ENCODE assay signal across 8 mouse cellular contexts in the genomic region with DNA sequence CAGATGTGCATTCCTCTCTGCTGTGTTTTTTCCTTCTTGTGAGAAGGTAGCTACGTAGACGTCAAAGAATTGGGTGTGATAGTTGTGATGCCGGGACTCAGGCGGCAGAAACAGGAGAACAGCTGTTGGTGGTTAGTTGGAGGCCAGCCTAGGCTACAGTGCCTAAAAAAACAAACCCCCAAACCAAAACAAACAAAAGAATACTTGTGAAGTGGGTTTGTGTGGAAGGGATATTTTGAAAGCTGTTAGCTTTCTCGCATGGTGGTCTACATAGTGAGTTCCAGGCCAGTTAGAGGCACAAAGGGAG. TPM values are rescaled to one million over a fixed set of nuclear protein-coding genes. Genes with fewer than 3 reads are reported as not detected.
A peak's percentile ranks its signal among the peaks of the same experiment; 100 is the strongest.
DNase-seq lines count a peak whose midpoint lies in the region; ATAC-seq lines count a peak whose summit lies in the region.

No protein-coding gene starts in this region.

- H3K27ac ChIP-seq in kidney, embryonic 14.5 days (ENCODE audit: low read depth, low read length): no peak overlapping the region
- H3K27ac ChIP-seq in embryonic facial prominence, embryonic 14.5 days (replicated peaks; ENCODE audit: low read depth, low read length): no peak overlapping the region
- no peak overlapping the region for H3K27ac ChIP-seq in intestine, embryonic 14.5 days (ENCODE audit: low read depth)
- no peak overlapping the region for H3K27ac ChIP-seq in midbrain, embryonic 15.5 days

- H3K36me3 ChIP-seq in kidney, embryonic 14.5 days (ENCODE audit: control insufficient read depth, insufficient read depth, low read length): no peaks in the 10 kb centered on the region
- H3K36me3 ChIP-seq in embryonic facial prominence, embryonic 14.5 days (ENCODE audit: control insufficient read depth, insufficient read depth, low read length): no peaks in the 10 kb centered on the region
- no peaks in the 10 kb centered on the region for H3K36me3 ChIP-seq in intestine, embryonic 14.5 days (ENCODE audit: control insufficient read depth, insufficient read depth, low read length)
- 0 out of 2 replicates have a peak, but pooled peaks cover 3% of the 10 kb centered on the region for H3K36me3 ChIP-seq in midbrain, embryonic 15.5 days (replicated peaks)

- H3K9ac ChIP-seq in kidney, embryonic 14.5 days (ENCODE audit: low read depth, low read length): no peak overlapping the region
- peak overlapping the region; percentile 63; the same call in 1 of the 2 replicates for H3K9ac ChIP-seq in embryonic facial prominence, embryonic 14.5 days (ENCODE audit: low read depth, low read length)
- no peak overlapping the region for H3K9ac ChIP-seq in intestine, embryonic 14.5 days (ENCODE audit: low read length)
- peak overlapping the region; percentile 56; the same call in 1 of the 2 replicates for H3K9ac ChIP-seq in midbrain, embryonic 15.5 days

- intact Hi-C loops in gastrocnemius, postnatal 36 days (cut with DNase I): loop anchor here (2.0 to 5.0 kb wide), 2 partner anchors 84 to 293 kb away; no protein-coding TSS in a partner anchor

- ATAC-seq in kidney, embryonic 14.5 days (ENCODE audit: low FRiP score, low TSS enrichment): no peak
- ATAC-seq in embryonic facial prominence, embryonic 14.5 days (ENCODE audit: low read depth): no peak
- ATAC-seq in intestine, embryonic 14.5 days (replicated peaks; ENCODE audit: low FRiP score, low TSS enrichment, low read depth): no peak
- ATAC-seq in midbrain, embryonic 15.5 days (replicated peaks): peak; percentile 22; the same call in 1 of the 2 replicates

- no peak for DNase-seq in kidney, adult 8-10 months
- peak; percentile 24 for DNase-seq in embryonic facial prominence, embryonic 14.5 days (ENCODE audit: low spot score)
- DNase-seq in intestine, embryonic 14.5 days (ENCODE audit: low spot score): no peak
- no peak for DNase-seq in gastrocnemius, postnatal 36 days
- no peak for DNase-seq in left cerebral cortex, adult 11 months (ENCODE audit: low spot score)
- DNase-seq in c-Kit-positive CD71-positive TER-119-positive erythroid progenitor cells, embryonic 14.5 days (ENCODE audit: low spot score): no peak

- H3K4me3 ChIP-seq in kidney, embryonic 14.5 days (ENCODE audit: low read length): peak overlapping the region; percentile 52; the same call in 1 of the 2 replicates
- H3K4me3 ChIP-seq in embryonic facial prominence, embryonic 14.5 days (ENCODE audit: low read depth, low read length): peak overlapping the region; percentile 61
- 0 out of 2 replicates have a peak overlapping the region, but pooled peaks have one; percentile 52 for H3K4me3 ChIP-seq in intestine, embryonic 14.5 days (ENCODE audit: low read depth, low read length)
- H3K4me3 ChIP-seq in midbrain, embryonic 15.5 days: peak overlapping the region; percentile 73

- H3K9me3 ChIP-seq in kidney, embryonic 14.5 days (ENCODE audit: control insufficient read depth, low read length): peaks cover 17% of the 10 kb centered on the region
- H3K9me3 ChIP-seq in embryonic facial prominence, embryonic 14.5 days (ENCODE audit: control insufficient read depth, low read length): peaks cover 23% of the 10 kb centered on the region
- peaks cover 21% of the 10 kb centered on the region for H3K9me3 ChIP-seq in intestine, embryonic 14.5 days (ENCODE audit: control insufficient read depth, low read length)
- H3K9me3 ChIP-seq in midbrain, embryonic 15.5 days: peaks cover 13% of the 10 kb centered on the region

- 53% methylated on average over 5 of the region's 5 CpGs for WGBS in kidney, embryonic 14.5 days
- WGBS in embryonic facial prominence, embryonic 14.5 days: 50% methylated on average over 5 of the region's 5 CpGs
- WGBS in intestine, embryonic 14.5 days: 67% methylated on average over 5 of the region's 5 CpGs
- WGBS in midbrain, embryonic 15.5 days: 84% methylated on average over 5 of the region's 5 CpGs

- H3K4me2 ChIP-seq in kidney, embryonic 14.5 days (replicated peaks; ENCODE audit: low read depth, low read length): peak overlapping the region; percentile 96
- H3K4me2 ChIP-seq in embryonic facial prominence, embryonic 14.5 days (ENCODE audit: low read depth, low read length): peak overlapping the region; percentile 99
- peak overlapping the region; percentile 94 for H3K4me2 ChIP-seq in intestine, embryonic 14.5 days (ENCODE audit: low read length)
- peak overlapping the region; percentile 100 for H3K4me2 ChIP-seq in midbrain, embryonic 15.5 days

- no peaks in the 10 kb centered on the region for H3K4me1 ChIP-seq in kidney, embryonic 14.5 days (ENCODE audit: control insufficient read depth, insufficient read depth, low read length)
- peaks cover 4% of the 10 kb centered on the region for H3K4me1 ChIP-seq in embryonic facial prominence, embryonic 14.5 days (ENCODE audit: control insufficient read depth, insufficient read depth, low read length)
- no peaks in the 10 kb centered on the region; the same call in 1 of the 2 replicates for H3K4me1 ChIP-seq in intestine, embryonic 14.5 days (replicated peaks; ENCODE audit: control insufficient read depth, insufficient read depth, low read length)
- peaks cover 13% of the 10 kb centered on the region for H3K4me1 ChIP-seq in midbrain, embryonic 15.5 days

- no peaks in the 10 kb centered on the region; the same call in 1 of the 2 replicates for H3K27me3 ChIP-seq in kidney, embryonic 14.5 days (ENCODE audit: control insufficient read depth, insufficient read depth, low read length)
- 0 out of 2 replicates have a peak, but pooled peaks cover 4% of the 10 kb centered on the region for H3K27me3 ChIP-seq in embryonic facial prominence, embryonic 14.5 days (replicated peaks; ENCODE audit: control insufficient read depth, insufficient read depth, low read length)
- no peaks in the 10 kb centered on the region for H3K27me3 ChIP-seq in intestine, embryonic 14.5 days (replicated peaks; ENCODE audit: control insufficient read depth, insufficient read depth, low read length)
- H3K27me3 ChIP-seq in midbrain, embryonic 15.5 days (replicated peaks): no peaks in the 10 kb centered on the region

RNA-seq across cellular contexts. Expression of gene Nhlrc1, which starts 0.5 kb away (rescaled TPM):
- polyA plus RNA-seq in kidney, embryonic 14.5 days (2014; fragmentation: Nextera tagmentation; extraction: Ambion mirVana): 2.5 and 3.1 TPM in 2 replicates
- 4.1 and 4.8 TPM in 2 replicates for polyA plus RNA-seq in embryonic facial prominence, embryonic 14.5 days (2014; fragmentation: Nextera tagmentation; extraction: Ambion mirVana)
- polyA plus RNA-seq in intestine, embryonic 14.5 days (2014; fragmentation: Nextera tagmentation; extraction: Ambion mirVana): 2.8 and 3.7 TPM in 2 replicates
- 17.6 and 19.1 TPM in 2 replicates for polyA plus RNA-seq in midbrain, embryonic 15.5 days (2015; fragmentation: Nextera tagmentation; extraction: Ambion mirVana)
- total RNA-seq in gastrocnemius, postnatal 36 days (2021): 1 to 10 TPM; 3.5 to 4.2 TPM

RNA-seq across cellular contexts. Expression of gene Kdm1b, which starts 28.2 kb away (rescaled TPM):
- polyA plus RNA-seq in kidney, embryonic 14.5 days (2014; fragmentation: Nextera tagmentation; extraction: Ambion mirVana): 8.6 and 12.1 TPM in 2 replicates
- 11.6 and 14.0 TPM in 2 replicates for polyA plus RNA-seq in embryonic facial prominence, embryonic 14.5 days (2014; fragmentation: Nextera tagmentation; extraction: Ambion mirVana)
- polyA plus RNA-seq in intestine, embryonic 14.5 days (2014; fragmentation: Nextera tagmentation; extraction: Ambion mirVana): 13.4 and 15.5 TPM in 2 replicates
- 19.8 and 21.8 TPM in 2 replicates for polyA plus RNA-seq in midbrain, embryonic 15.5 days (2015; fragmentation: Nextera tagmentation; extraction: Ambion mirVana)
- total RNA-seq in gastrocnemius, postnatal 36 days (2021): 1 to 10 TPM; 5.8 to 7.0 TPM

RNA-seq across cellular contexts. Expression of gene Tpmt, which starts 29.4 kb away (rescaled TPM):
- 23.4 and 29.7 TPM in 2 replicates for polyA plus RNA-seq in kidney, embryonic 14.5 days (2014; fragmentation: Nextera tagmentation; extraction: Ambion mirVana)
- 17.7 and 19.9 TPM in 2 replicates for polyA plus RNA-seq in embryonic facial prominence, embryonic 14.5 days (2014; fragmentation: Nextera tagmentation; extraction: Ambion mirVana)
- polyA plus RNA-seq in intestine, embryonic 14.5 days (2014; fragmentation: Nextera tagmentation; extraction: Ambion mirVana): 25.4 and 25.7 TPM in 2 replicates
- 21.6 and 25.3 TPM in 2 replicates for polyA plus RNA-seq in midbrain, embryonic 15.5 days (2015; fragmentation: Nextera tagmentation; extraction: Ambion mirVana)
- 1 to 10 TPM; 2.7 to 4.6 TPM for total RNA-seq in gastrocnemius, postnatal 36 days (2021)

Comparison
In these comparisons a context has a peak if more than half of its experiments do, and no peak if none do; other contexts are left out.
1. H3K9ac ChIP-seq: peak in embryonic facial prominence, embryonic 14.5 days (single experiment) and midbrain, embryonic 15.5 days (single experiment); none in kidney, embryonic 14.5 days (single experiment) and intestine, embryonic 14.5 days (single experiment).
2. Peak in every context shown above with its lines, with median percentiles within 50 percentile points of each other: H3K4me2 ChIP-seq and H3K4me3 ChIP-seq.